Mouse (Mus musculus) inflammation-experienced regulatory T-cells (primary cell): ENCODE measurements around the gene Dctd. TPM values are rescaled to one million over a fixed set of nuclear protein-coding genes. Genes with fewer than 3 reads are reported as not detected.

Experiments used
- polyA plus RNA-seq, 2 experiments: library from polyadenylated mRNA; unstranded; fragments of 100-300 nt; shearing (Covaris generic); gene quantifications; one replicate each; pipeline ENCODE4 v1.2.1; 2017

Dctd gene
- polyA plus RNA-seq = 1 to 10 TPM; 1.9 to 6.0 TPM

DNA sequence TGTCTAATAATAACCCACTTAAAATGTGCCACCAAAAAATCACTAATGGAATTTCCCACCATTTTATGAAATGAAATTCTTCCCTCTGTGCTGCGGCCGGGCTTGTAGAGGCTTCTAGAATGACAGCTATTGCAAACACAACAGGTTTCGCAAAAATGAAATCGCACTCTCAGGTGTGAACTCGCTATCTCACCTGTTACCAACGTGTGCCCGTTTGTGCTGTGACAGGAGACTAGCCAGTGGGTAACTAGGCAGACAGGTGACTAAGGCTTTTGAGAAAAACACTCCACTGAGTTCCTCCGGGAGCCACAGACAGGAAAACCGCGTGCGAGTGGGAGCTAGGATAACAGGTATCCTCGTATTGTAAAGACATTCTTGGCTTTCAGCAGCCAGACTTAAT, at the start of gene Dctd:
Gene Dctd, plus strand, starts transcription at position 301 of the 400 bp plus-strand sequence.

Other genes with a start within 250 kb of the Dctd start
- gene Wwc2, start 108.2 kb upstream of the Dctd start, polyA plus RNA-seq = 1 to 10 TPM in 1 of 2 experiments, under 1 TPM in 1; 0.90 to 1.8 TPM